Mouse (Mus musculus) c-Kit-negative CD71-positive TER-119-positive erythroid progenitor cells, embryonic 14.5 days (primary cell): ENCODE results near the gene St8sia6.

ENCODE experiments used
- DNase-seq: peaks from one replicate; pipeline ENCODE4 v3.0.0-alpha.2; 2013; ENCODE audit warnings: low read depth, low spot score

St8sia6 gene

DNA sequence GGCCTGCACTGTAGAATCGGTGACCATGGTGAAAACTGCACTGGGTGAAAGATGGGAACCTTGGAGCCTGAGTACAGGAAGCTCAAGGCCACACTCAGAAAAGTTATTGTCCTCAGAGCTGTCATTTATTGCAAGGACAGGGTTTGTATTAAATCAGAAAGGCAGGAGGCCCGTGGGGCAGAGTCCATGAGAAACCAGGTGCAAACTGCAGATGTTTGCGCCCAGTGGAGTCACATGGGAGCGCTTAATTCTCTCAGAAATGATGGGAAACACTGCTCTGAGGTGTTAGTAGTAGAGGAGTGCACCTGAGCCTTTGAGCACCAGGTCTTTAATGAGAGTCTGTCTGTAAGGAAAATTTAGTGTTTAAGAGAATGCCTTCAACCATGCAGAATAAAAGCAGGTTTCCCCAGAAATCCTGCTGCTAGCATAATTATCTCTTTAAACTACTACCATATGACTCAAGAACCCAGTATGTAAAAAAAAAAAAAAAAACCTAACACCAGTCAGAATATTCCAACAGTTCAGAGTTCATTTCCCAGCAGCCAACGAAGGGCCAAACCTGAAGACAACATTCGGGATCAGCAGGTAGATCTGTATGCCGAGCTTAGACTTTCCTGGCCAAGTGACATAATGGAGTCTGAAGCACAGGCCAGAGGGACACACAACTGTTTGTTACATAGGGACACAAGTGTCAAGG, 163.6 kb downstream of the St8sia6 start:
- DNase-seq, result no peak

DNA sequence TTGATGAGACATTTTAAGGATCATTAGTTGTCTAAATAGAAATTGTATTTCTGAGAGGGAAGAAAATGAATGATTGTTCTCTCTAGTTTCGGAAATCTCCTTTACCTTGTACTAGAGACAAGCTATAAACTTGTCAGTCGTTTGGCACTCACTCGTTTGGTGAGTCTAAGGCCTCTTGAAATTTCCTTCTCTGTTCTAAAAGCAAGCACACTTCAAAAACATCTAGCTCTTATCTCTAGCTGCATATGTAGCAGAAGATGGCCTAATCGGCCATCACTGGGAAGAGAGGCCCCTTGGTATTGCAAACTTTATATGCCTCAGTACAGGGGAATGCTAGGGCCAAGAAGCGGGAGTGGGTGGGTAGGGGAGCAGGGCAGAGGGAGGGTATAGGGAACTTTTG, 190.2 kb downstream of the St8sia6 start:
- DNase-seq, result peak; percentile 27

DNA sequence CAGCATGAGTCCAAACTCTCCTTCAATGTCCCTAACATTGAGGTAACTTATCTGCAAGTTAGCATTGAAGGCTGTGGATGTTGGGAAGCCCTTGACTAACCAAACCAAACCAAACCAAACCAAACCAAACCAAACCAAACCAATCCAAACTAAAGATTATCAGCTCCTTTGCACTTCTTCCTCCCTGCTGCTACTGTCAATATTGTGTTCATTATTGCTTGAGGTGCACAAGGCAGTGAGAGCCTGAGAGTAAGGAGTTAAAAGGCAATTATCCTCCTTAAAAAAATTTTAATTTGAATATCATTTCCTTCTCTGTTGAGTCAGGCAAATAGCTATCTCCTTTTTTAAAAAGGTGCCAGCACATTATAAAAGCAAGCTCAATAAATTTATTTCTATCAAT, 190.8 kb downstream of the St8sia6 start:
- DNase-seq, result peak; percentile 11
